Mouse (Mus musculus) spleen, adult 2 months (tissue): ENCODE measurements around the gene C530008M17Rik.

Experiments used
- CTCF ChIP-seq: fragments of 200-500 bp; IDR thresholded peaks from 2 replicates; pipeline ENCODE4 v1.5.1; 2011; ENCODE audit warnings: mild to moderate bottlenecking, inconsistent platforms; ENCODE audit not compliant: insufficient read depth, insufficient read length, insufficient replicate concordance; ENCODE audit errors: extremely low read depth
- POLR2A ChIP-seq: fragments of 200-500 bp; IDR thresholded peaks from 2 replicates; pipeline ENCODE4 v1.6.1; 2011; ENCODE audit warnings: low read depth, low read length, inconsistent platforms

DNA sequence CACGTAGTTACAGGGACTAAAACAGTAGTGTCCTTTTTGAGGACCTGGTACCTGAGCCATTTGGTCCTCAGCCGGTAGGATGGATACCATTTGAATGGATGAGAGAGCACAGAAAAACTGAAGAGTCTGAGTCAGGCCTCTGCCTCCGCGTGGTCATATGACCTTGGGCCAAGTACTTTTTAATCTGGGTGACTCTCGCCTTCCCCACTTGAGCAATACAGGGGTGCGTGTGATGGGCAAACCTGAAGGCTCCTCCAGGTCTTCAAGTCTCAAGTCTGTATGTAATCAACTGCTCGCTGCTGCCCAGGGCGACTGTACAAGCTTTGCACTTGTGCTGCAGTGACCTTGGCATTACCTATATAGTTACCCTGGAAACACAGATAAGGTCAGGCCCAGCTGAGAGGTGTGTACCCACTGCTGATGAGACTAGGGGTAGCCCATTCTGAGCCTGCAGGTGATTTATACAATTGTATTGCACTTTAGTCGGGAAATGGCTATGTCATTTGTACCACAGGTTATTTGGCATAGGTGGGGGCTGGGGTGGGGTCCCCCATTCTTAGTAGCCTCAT, 187.6 kb downstream of the C530008M17Rik start:
- TF ChIP-seq POLR2A: no peak
- no peak for TF ChIP-seq CTCF
